Mouse (Mus musculus) forebrain, postnatal 0 days (tissue): Measurements from ENCODE around the gene Gm20695. TPM values are rescaled to one million over a fixed set of nuclear protein-coding genes. Genes with fewer than 3 reads are reported as not detected.

ENCODE experiments used
- ATAC-seq: fragments of 200-750 bp; cut with Nextera tagmentation; 2 replicates; pipeline ENCODE4 v1.8.0; 2017; ENCODE audit warnings: mild to moderate bottlenecking, moderate library complexity
- DNase-seq: peaks from one replicate; pipeline ENCODE4 v3.0.0-alpha.2; 2015
- H3K27ac ChIP-seq: fragments of 300-500 bp; sonication (generic); 2 replicates; pipeline ENCODE4 v1.5.1; 2014; ENCODE audit warnings: low read depth, mild to moderate bottlenecking, antibody characterized with exemption, low read length, moderate library complexity, mixed read lengths
- H3K27me3 ChIP-seq: fragments of 300-500 bp; sonication (generic); 2 replicates; pipeline ENCODE4 v1.6.1; 2014; ENCODE audit warnings: mild to moderate bottlenecking, low read length, mixed read lengths; ENCODE audit not compliant: insufficient read depth
- H3K36me3 ChIP-seq: fragments of 300-500 bp; sonication (generic); 2 replicates; pipeline ENCODE4 v1.6.1; 2014; ENCODE audit warnings: mild to moderate bottlenecking, moderate library complexity; ENCODE audit not compliant: insufficient read depth
- H3K4me1 ChIP-seq: fragments of 300-500 bp; sonication (generic); 2 replicates; pipeline ENCODE4 v1.6.1; 2014; ENCODE audit warnings: antibody characterized with exemption; ENCODE audit not compliant: insufficient read depth
- H3K4me2 ChIP-seq: fragments of 300-500 bp; sonication (generic); 2 replicates; pipeline ENCODE4 v1.6.1; 2014; ENCODE audit warnings: low read depth, mild to moderate bottlenecking, moderate library complexity
- H3K4me3 ChIP-seq: fragments of 300-500 bp; sonication (generic); 2 replicates; pipeline ENCODE4 v1.5.1; 2014; ENCODE audit warnings: low read depth, low read length, mixed read lengths
- H3K9ac ChIP-seq: fragments of 300-500 bp; sonication (generic); 2 replicates; pipeline ENCODE4 v1.6.1; 2014; ENCODE audit warnings: mild to moderate bottlenecking
- H3K9me3 ChIP-seq: fragments of 300-500 bp; sonication (generic); 2 replicates; pipeline ENCODE4 v1.6.1; 2016; ENCODE audit warnings: low read length
- CTCF ChIP-seq: sonication (generic); IDR thresholded peaks from 2 replicates; pipeline ENCODE4 v1.5.1; 2016; ENCODE audit warnings: antibody characterized with exemption, control low read depth, low read depth
- WGBS: fragments of 180-500 bp; shearing (Covaris S2); extraction: QIAGEN DNeasy Blood & Tissue Kit; methylation state at CpG from one replicate; pipeline ENCODE4 v1.1.7; 2014; 5-methylcytosine and 5-hydroxymethylcytosine counted together
- polyA plus RNA-seq: library from polyadenylated mRNA; unstranded; fragments of >200 nt; fragmentation: Nextera tagmentation; extraction: Ambion mirVana; gene quantifications from 2 replicates; pipeline ENCODE4 v1.2.1, GENCODE M21; 2015
- total RNA-seq: library from RNA; depleted of rRNA; stranded (reverse); fragments of >200 nt; gene quantifications from 2 replicates; pipeline ENCODE4 v1.2.3, GENCODE M21; 2014

The Gm20695 gene
- total and polyA plus RNA-seq, 2 experiments from 2014 or later = 2.4 to 5.6 TPM

GRCm38 (mm10) chr16:3923515-3923914 lies 39.1 kb downstream of the Gm20695 start:
- no peaks in the 10 kb centered on the region for H3K9me3 ChIP-seq
- no peak for TF ChIP-seq CTCF
- H3K36me3 ChIP-seq = peaks cover 84% of the 10 kb centered on the region
- no peak overlapping the region for H3K27ac ChIP-seq
- no peak overlapping the region for H3K4me2 ChIP-seq
- DNase-seq (no peak), ATAC-seq (no peak)
- no peaks in the 10 kb centered on the region for H3K27me3 ChIP-seq
- no peaks in the 10 kb centered on the region for H3K4me1 ChIP-seq
- H3K9ac ChIP-seq = no peak overlapping the region
- WGBS = 93% methylated on average over 3 of the region's 3 CpGs
- no peak overlapping the region for H3K4me3 ChIP-seq

GRCm38 (mm10) chr16:3923966-3924365 lies 39.5 kb downstream of the Gm20695 start:
- H3K27me3 ChIP-seq = no peaks in the 10 kb centered on the region
- H3K4me2 ChIP-seq = no peak overlapping the region
- WGBS = 90% methylated on average over 4 of the region's 4 CpGs
- DNase-seq = no peak
- no peaks in the 10 kb centered on the region for H3K9me3 ChIP-seq
- no peak overlapping the region for H3K27ac ChIP-seq
- no peak overlapping the region for H3K4me3 ChIP-seq
- H3K36me3 ChIP-seq = peaks cover 83% of the 10 kb centered on the region
- no peak overlapping the region for H3K9ac ChIP-seq
- ATAC-seq = no peak
- no peak for TF ChIP-seq CTCF
- no peaks in the 10 kb centered on the region for H3K4me1 ChIP-seq

- ATAC-seq (no peak), DNase-seq (no peak)
- no peak overlapping the region for H3K4me3 ChIP-seq
- WGBS = 80% methylated on average over 1 of the region's 1 CpGs
- no peak overlapping the region for H3K27ac ChIP-seq
- H3K4me1 ChIP-seq = no peaks in the 10 kb centered on the region
- H3K36me3 ChIP-seq = peaks cover 66% of the 10 kb centered on the region
- H3K27me3 ChIP-seq = no peaks in the 10 kb centered on the region
- no peaks in the 10 kb centered on the region for H3K9me3 ChIP-seq
- TF ChIP-seq CTCF = no peak
- no peak overlapping the region for H3K9ac ChIP-seq
- H3K4me2 ChIP-seq = no peak overlapping the region
Observed at GRCm38 (mm10) chr16:3928582-3928981, 44.1 kb downstream of the Gm20695 start.

- Histone ChIP-seq H3K9me3 (no peaks in the 10 kb centered on the region), H3K27me3 (no peaks in the 10 kb centered on the region), H3K4me2 (no peak overlapping the region), H3K4me1 (no peaks in the 10 kb centered on the region), H3K4me3 (no peak overlapping the region), H3K27ac (no peak overlapping the region), H3K9ac (no peak overlapping the region), H3K36me3 (peaks cover 66% of the 10 kb centered on the region)
- ATAC-seq = no peak
- no peak for TF ChIP-seq CTCF
- 75% methylated on average over 7 of the region's 7 CpGs for WGBS
- no peak for DNase-seq
Observed at GRCm38 (mm10) chr16:3929151-3929550, 44.7 kb downstream of the Gm20695 start.

- ATAC-seq (no peak), DNase-seq (no peak)
- TF ChIP-seq CTCF = no peak
- Histone ChIP-seq H3K27me3 (no peaks in the 10 kb centered on the region), H3K4me1 (no peaks in the 10 kb centered on the region), H3K9ac (no peak overlapping the region), H3K4me3 (no peak overlapping the region), H3K9me3 (no peaks in the 10 kb centered on the region), H3K4me2 (no peak overlapping the region), H3K27ac (no peak overlapping the region), H3K36me3 (peaks cover 73% of the 10 kb centered on the region)
- WGBS = 94% methylated on average over 6 of the region's 6 CpGs
Observed at GRCm38 (mm10) chr16:3933536-3933935, 49.1 kb downstream of the Gm20695 start.

- H3K9ac ChIP-seq = no peak overlapping the region
- H3K27me3 ChIP-seq = no peaks in the 10 kb centered on the region
- H3K36me3 ChIP-seq = peaks cover 73% of the 10 kb centered on the region
- no peak overlapping the region for H3K4me3 ChIP-seq
- H3K4me2 ChIP-seq = no peak overlapping the region
- 95% methylated on average over 1 of the region's 1 CpGs for WGBS
- no peak for DNase-seq
- no peaks in the 10 kb centered on the region for H3K9me3 ChIP-seq
- no peak overlapping the region for H3K27ac ChIP-seq
- H3K4me1 ChIP-seq = no peaks in the 10 kb centered on the region
- TF ChIP-seq CTCF = no peak
- ATAC-seq = no peak
Observed at GRCm38 (mm10) chr16:3934091-3934490, 49.6 kb downstream of the Gm20695 start.

GRCm38 (mm10) chr16:3934701-3935100 lies 50.3 kb downstream of the Gm20695 start:
- no peak overlapping the region for H3K9ac ChIP-seq
- no peak overlapping the region for H3K4me3 ChIP-seq
- DNase-seq (no peak), ATAC-seq (no peak)
- peaks cover 75% of the 10 kb centered on the region for H3K36me3 ChIP-seq
- H3K9me3 ChIP-seq = no peaks in the 10 kb centered on the region
- no peak overlapping the region for H3K27ac ChIP-seq
- TF ChIP-seq CTCF = no peak
- H3K4me2 ChIP-seq = no peak overlapping the region
- H3K27me3 ChIP-seq = no peaks in the 10 kb centered on the region
- WGBS = 95% methylated on average over 4 of the region's 4 CpGs
- no peaks in the 10 kb centered on the region for H3K4me1 ChIP-seq

- DNase-seq (no peak), ATAC-seq (no peak)
- no peak overlapping the region for H3K27ac ChIP-seq
- no peaks in the 10 kb centered on the region for H3K27me3 ChIP-seq
- no peak overlapping the region for H3K4me3 ChIP-seq
- no peak overlapping the region for H3K9ac ChIP-seq
- H3K4me2 ChIP-seq = no peak overlapping the region
- no peaks in the 10 kb centered on the region for H3K36me3 ChIP-seq
- no peaks in the 10 kb centered on the region for H3K9me3 ChIP-seq
- no peak for TF ChIP-seq CTCF
- no peaks in the 10 kb centered on the region for H3K4me1 ChIP-seq
- WGBS = 96% methylated on average over 1 of the region's 1 CpGs
Observed at GRCm38 (mm10) chr16:3951141-3951540, 66.7 kb downstream of the Gm20695 start.
